Mouse (Mus musculus): Measurements from ENCODE around the gene Actr8. TPM values are rescaled to one million over a fixed set of nuclear protein-coding genes. Genes with fewer than 3 reads are reported as not detected.
A peak's percentile ranks its signal among the peaks of the same experiment; 100 is the strongest.

Gene Actr8
- 10 to 100 TPM; 37.7 to 46.1 (median 40.5) TPM for total RNA-seq (2022)

- peak; percentile 94 for DNase-seq (ENCODE audit: low spot score)
These were observed at the start of gene Actr8 for GRCm38 (mm10) chr14:29978254-29979204. TSS of gene Actr8 (plus strand) at chr14:29978337.

GRCm38 (mm10) chr14:29928966-29929365 is 49.2 kb upstream of the Actr8 start:
- DNase-seq (ENCODE audit: low spot score) = no peak

GRCm38 (mm10) chr14:29935516-29935915 is 42.6 kb upstream of the Actr8 start:
- no peak for DNase-seq (ENCODE audit: low spot score)

GRCm38 (mm10) chr14:29937466-29937865 is 40.7 kb upstream of the Actr8 start:
- no peak for DNase-seq (ENCODE audit: low spot score)

- DNase-seq (ENCODE audit: low spot score) = no peak
These were observed 38.4 kb upstream of the Actr8 start for GRCm38 (mm10) chr14:29939600-29940312.

- DNase-seq (ENCODE audit: low spot score) = no peak
These were observed 37.8 kb upstream of the Actr8 start for GRCm38 (mm10) chr14:29940313-29940812.

- DNase-seq (ENCODE audit: low spot score) = peak; percentile 41
These were observed 37.3 kb upstream of the Actr8 start for GRCm38 (mm10) chr14:29940877-29941276.

- no peak for DNase-seq (ENCODE audit: low spot score)
These were observed 31.3 kb upstream of the Actr8 start for GRCm38 (mm10) chr14:29946761-29947309.

- no peak for DNase-seq (ENCODE audit: low spot score)
These were observed 27.3 kb upstream of the Actr8 start for GRCm38 (mm10) chr14:29950805-29951204.

GRCm38 (mm10) chr14:29957393-29957792 is 20.7 kb upstream of the Actr8 start:
- DNase-seq (ENCODE audit: low spot score) = no peak

- no peak for DNase-seq (ENCODE audit: low spot score)
These were observed 10.5 kb upstream of the Actr8 start for GRCm38 (mm10) chr14:29967611-29968010.

- peak; percentile 100 for DNase-seq (ENCODE audit: low spot score)
These were observed 9.9 kb upstream of the Actr8 start, which contains the start of gene Selenok for GRCm38 (mm10) chr14:29968075-29968821. TSS of gene Selenok (plus strand) at chr14:29968308.

- no peak for DNase-seq (ENCODE audit: low spot score)
These were observed 6.7 kb upstream of the Actr8 start for GRCm38 (mm10) chr14:29971446-29971845.

GRCm38 (mm10) chr14:29971993-29972392 is 6.1 kb upstream of the Actr8 start:
- no peak for DNase-seq (ENCODE audit: low spot score)

- no peak for DNase-seq (ENCODE audit: low spot score)
These were observed 1.2 kb upstream of the Actr8 start for GRCm38 (mm10) chr14:29976927-29977326.

GRCm38 (mm10) chr14:29980447-29981205 is 2.5 kb downstream of the Actr8 start:
- DNase-seq (ENCODE audit: low spot score) = no peak

GRCm38 (mm10) chr14:29986096-29986495 is 8.0 kb downstream of the Actr8 start:
- peak; percentile 40 for DNase-seq (ENCODE audit: low spot score)

GRCm38 (mm10) chr14:29987276-29987675 is 9.1 kb downstream of the Actr8 start:
- no peak for DNase-seq (ENCODE audit: low spot score)

GRCm38 (mm10) chr14:29987739-29988138 is 9.6 kb downstream of the Actr8 start:
- no peak for DNase-seq (ENCODE audit: low spot score)

- no peak for DNase-seq (ENCODE audit: low spot score)
These were observed 10.2 kb downstream of the Actr8 start for GRCm38 (mm10) chr14:29988337-29988736.

- DNase-seq (ENCODE audit: low spot score) = no peak
These were observed 16.8 kb downstream of the Actr8 start for GRCm38 (mm10) chr14:29994976-29995375.
